Mouse (Mus musculus) cerebellum, adult 2 months (tissue): ENCODE results near the gene Efnb3. TPM values are rescaled to one million over a fixed set of nuclear protein-coding genes. Genes with fewer than 3 reads are reported as not detected.

ENCODE experiments used
- DNase-seq, 2 experiments: peaks; one replicate each; pipeline ENCODE4 v3.0.0; 2021
- H3K27ac ChIP-seq: fragments of 200-500 bp; 2 replicates; pipeline ENCODE4 v1.5.1; 2012; ENCODE audit warnings: low read length, control low read depth, inconsistent platforms; ENCODE audit not compliant: insufficient read depth
- H3K27me3 ChIP-seq: fragments of 200-500 bp; 2 replicates; pipeline ENCODE4 v1.6.1; 2012; ENCODE audit warnings: inconsistent platforms, mild to moderate bottlenecking, low read length, moderate library complexity; ENCODE audit not compliant: control insufficient read depth, insufficient read depth
- H3K4me1 ChIP-seq: fragments of 200-500 bp; 2 replicates; pipeline ENCODE4 v1.6.1; 2011; ENCODE audit warnings: low read length; ENCODE audit not compliant: control insufficient read depth, insufficient read depth
- H3K4me3 ChIP-seq: fragments of 200-500 bp; replicated peaks from 2 replicates; pipeline ENCODE3; 2011; ENCODE audit warnings: mild to moderate bottlenecking, low read depth, low read length, control low read depth; ENCODE audit not compliant: insufficient read depth
- CTCF ChIP-seq: fragments of 200-500 bp; IDR thresholded peaks from 2 replicates; pipeline ENCODE4 v1.5.1; 2011; ENCODE audit warnings: low read depth, mild to moderate bottlenecking, control low read depth, low read length, moderate library complexity, borderline replicate concordance; ENCODE audit not compliant: insufficient read depth
- POLR2A ChIP-seq: fragments of 200-500 bp; IDR thresholded peaks from 2 replicates; pipeline ENCODE4 v1.6.1; 2011; ENCODE audit warnings: low read length, control low read depth, borderline replicate concordance; ENCODE audit not compliant: insufficient read depth
- WGBS: fragments of 180-500 bp; shearing (Covaris S2); methylation state at CpG from one replicate; pipeline ENCODE4 v1.1.7; 2018; 5-methylcytosine and 5-hydroxymethylcytosine counted together
- polyA plus RNA-seq: library from polyadenylated mRNA; depleted of rRNA; stranded (reverse); fragments of >200 nt; gene quantifications from 2 replicates; pipeline ENCODE4 v1.2.3, GENCODE M21; 2012; rRNA removed

Gene Efnb3
- polyA plus RNA-seq, 1 experiment: 104 TPM

GRCm38 (mm10) chr11:69513840-69514239, 46.2 kb downstream of the Efnb3 start:
- H3K4me1 ChIP-seq: no peaks in the 10 kb centered on the region
- peak; percentile 54 to 55 for DNase-seq
- WGBS: 10% methylated on average over 6 of the region's 6 CpGs
- peak; percentile 86 for TF ChIP-seq CTCF
- no peak for TF ChIP-seq POLR2A
- H3K4me3 ChIP-seq: no peak overlapping the region
- H3K27ac ChIP-seq: no peak overlapping the region
- H3K27me3 ChIP-seq: no peaks in the 10 kb centered on the region

- H3K4me3 ChIP-seq: no peak overlapping the region
- 59% methylated on average over 7 of the region's 7 CpGs for WGBS
- DNase-seq: no peak
- H3K27me3 ChIP-seq: no peaks in the 10 kb centered on the region
- no peaks in the 10 kb centered on the region for H3K4me1 ChIP-seq
- no peak overlapping the region for H3K27ac ChIP-seq
- TF ChIP-seq POLR2A (no peak), CTCF (no peak)
Measured at GRCm38 (mm10) chr11:69510796-69511496, 49.1 kb downstream of the Efnb3 start.

Other genes starting within 250 kb of the Efnb3 start
- 22.0 and 23.0 TPM in 2 replicates for gene Cntrob, start 236.4 kb downstream of the Efnb3 start, polyA plus RNA-seq
- 81.4 and 83.6 TPM in 2 replicates for gene Trappc1, start 236.2 kb downstream of the Efnb3 start, polyA plus RNA-seq
- gene Kcnab3, start 233.9 kb downstream of the Efnb3 start, polyA plus RNA-seq: 93.6 and 117 TPM in 2 replicates
- 130 and 135 TPM in 2 replicates for gene Rnf227, start 219.7 kb downstream of the Efnb3 start, polyA plus RNA-seq
- gene Chd3, start 190.8 kb downstream of the Efnb3 start, polyA plus RNA-seq: 111 and 115 TPM in 2 replicates
- 193 and 200 TPM in 2 replicates for gene Naa38, start 164.7 kb downstream of the Efnb3 start, polyA plus RNA-seq
- gene Cyb5d1, start 164.6 kb downstream of the Efnb3 start, polyA plus RNA-seq: 40.2 and 41.9 TPM in 2 replicates
- 5.7 and 6.0 TPM in 2 replicates for gene Tmem88, start 162.0 kb downstream of the Efnb3 start, polyA plus RNA-seq
- 14.0 and 16.5 TPM in 2 replicates for gene Kdm6b, start 146.5 kb downstream of the Efnb3 start, polyA plus RNA-seq
- gene Dnah2, start 11.1 kb downstream of the Efnb3 start, polyA plus RNA-seq: 0.55 and 0.69 TPM in 2 replicates
- 18.6 and 18.8 TPM in 2 replicates for gene Wrap53, start 20.1 kb upstream of the Efnb3 start, polyA plus RNA-seq
- gene Trp53, start 20.2 kb upstream of the Efnb3 start, polyA plus RNA-seq: 34.7 and 35.6 TPM in 2 replicates
- 890 and 950 TPM in 2 replicates for gene Atp1b2, start 45.7 kb upstream of the Efnb3 start, polyA plus RNA-seq
- 0.11 TPM in 2 replicates for gene Shbg, start 57.7 kb upstream of the Efnb3 start, polyA plus RNA-seq
- gene Sat2, start 61.8 kb upstream of the Efnb3 start, polyA plus RNA-seq: 32.4 and 33.5 TPM in 2 replicates
- 176 and 183 TPM in 2 replicates for gene Fxr2, start 72.8 kb upstream of the Efnb3 start, polyA plus RNA-seq
- not detected in 2 replicates for gene Sox15, start 95.1 kb upstream of the Efnb3 start, polyA plus RNA-seq
- 115 and 120 TPM in 2 replicates for gene Mpdu1, start 102.4 kb upstream of the Efnb3 start, polyA plus RNA-seq
- 3.7 and 4.5 TPM in 2 replicates for gene Cd68, start 105.9 kb upstream of the Efnb3 start, polyA plus RNA-seq
- gene Eif4a1, start 112.2 kb upstream of the Efnb3 start, polyA plus RNA-seq: 316 and 321 TPM in 2 replicates
- gene Senp3, start 121.9 kb upstream of the Efnb3 start, polyA plus RNA-seq: 110 and 152 TPM in 2 replicates
- gene Tnfsf13, start 125.6 kb upstream of the Efnb3 start, polyA plus RNA-seq: 4.8 and 4.9 TPM in 2 replicates
- gene Tnfsf12, start 135.6 kb upstream of the Efnb3 start, polyA plus RNA-seq: 31.2 and 35.3 TPM in 2 replicates
- 3.3 and 4.2 TPM in 2 replicates for gene Tnfsfm13, start 135.9 kb upstream of the Efnb3 start, polyA plus RNA-seq
- 35.3 and 42.3 TPM in 2 replicates for gene Polr2a, start 198.4 kb upstream of the Efnb3 start, polyA plus RNA-seq
- gene Slc35g3, start 201.8 kb upstream of the Efnb3 start, polyA plus RNA-seq: not detected in 2 replicates
- 69.8 and 71.1 TPM in 2 replicates for gene Zbtb4, start 205.7 kb upstream of the Efnb3 start, polyA plus RNA-seq
- 1.6 and 2.9 TPM in 2 replicates for gene Chrnb1, start 235.7 kb upstream of the Efnb3 start, polyA plus RNA-seq
- 47.0 and 49.4 TPM in 2 replicates for gene Fgf11, start 241.7 kb upstream of the Efnb3 start, polyA plus RNA-seq
- 0.28 and 0.36 TPM in 2 replicates for gene Tmem102, start 245.4 kb upstream of the Efnb3 start, polyA plus RNA-seq